Comparison of ENCODE assay signal across 19 mouse cellular contexts in the genomic region with DNA sequence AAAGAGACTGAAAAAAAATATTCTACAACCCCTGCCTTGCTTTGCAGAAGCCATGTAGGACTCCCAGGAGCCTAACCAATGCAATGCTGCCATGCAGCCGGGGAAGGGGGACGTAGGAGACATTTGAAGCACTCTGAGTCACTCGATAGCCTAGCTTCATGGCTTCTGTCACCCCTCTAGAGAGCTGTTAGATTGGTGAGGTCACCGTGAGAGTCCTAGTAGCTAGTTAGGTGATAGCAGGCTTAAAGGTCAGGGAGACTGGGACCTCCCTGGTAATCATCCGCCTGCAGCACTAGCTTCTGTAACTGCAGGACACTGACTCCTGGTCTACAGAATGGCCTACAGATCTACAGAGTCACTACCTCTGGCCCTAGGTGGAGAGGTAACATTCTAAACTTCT.
DNase-seq lines count a peak whose midpoint lies in the region; ATAC-seq and TF ChIP-seq lines count a peak whose summit lies in the region.
"Had no signal": no experiment of that assay in that cellular context is flagged by ENCODE, and none has a peak within 500 bp of the region (broad histone marks: within the 10 kb centered on the region; RNA-seq: fewer than 3 reads in every experiment).

No protein-coding gene starts in this region.

- intact Hi-C loops in gastrocnemius, adult 2 months (cut with DNase I) = no loop called here

- H3K4me3 ChIP-seq in gastrocnemius, adult 2 months = no peak overlapping the region
- H3K4me3 ChIP-seq in midbrain, embryonic 11.5 days (ENCODE audit: low read depth, low read length) = no peak overlapping the region
- no peak overlapping the region for H3K4me3 ChIP-seq in midbrain, embryonic 10.5 days
- H3K4me3 ChIP-seq: embryonic facial prominence, embryonic 12.5 days; embryonic facial prominence, embryonic 15.5 days; forebrain, embryonic 13.5 days; hindbrain, embryonic 15.5 days; intestine, embryonic 15.5 days had no signal

- no peak overlapping the region for H3K9ac ChIP-seq in midbrain, embryonic 11.5 days (ENCODE audit: low read length)
- H3K9ac ChIP-seq: embryonic facial prominence, embryonic 12.5 days; embryonic facial prominence, embryonic 15.5 days; forebrain, embryonic 13.5 days; hindbrain, embryonic 15.5 days; intestine, embryonic 15.5 days had no signal

- ATAC-seq in midbrain, embryonic 11.5 days (ENCODE audit: low FRiP score) = no peak
- ATAC-seq: CD4-positive, CD25-positive, alpha-beta regulatory T cell, adult 4 months; intestine, embryonic 15.5 days had no signal

- no peaks in the 10 kb centered on the region for H3K9me3 ChIP-seq in midbrain, embryonic 11.5 days (ENCODE audit: control insufficient read depth, low read length)
- no peaks in the 10 kb centered on the region for H3K9me3 ChIP-seq in midbrain, embryonic 10.5 days (replicated peaks)
- H3K9me3 ChIP-seq: embryonic facial prominence, embryonic 12.5 days; embryonic facial prominence, embryonic 15.5 days; forebrain, embryonic 13.5 days; hindbrain, embryonic 15.5 days; intestine, embryonic 15.5 days had no signal

- TF ChIP-seq CTCF in gastrocnemius, adult 2 months (IDR thresholded peaks at IDR 0.05) = no peak

- no peaks in the 10 kb centered on the region for H3K36me3 ChIP-seq in midbrain, embryonic 11.5 days (ENCODE audit: control insufficient read depth, insufficient read depth, low read length)
- no peaks in the 10 kb centered on the region for H3K36me3 ChIP-seq in midbrain, embryonic 10.5 days
- H3K36me3 ChIP-seq: embryonic facial prominence, embryonic 12.5 days; embryonic facial prominence, embryonic 15.5 days; hindbrain, embryonic 15.5 days; intestine, embryonic 15.5 days had no signal

- peak overlapping the region; percentile 38; the same call in 1 of the 2 replicates for H3K27ac ChIP-seq in gastrocnemius, adult 2 months
- no peak overlapping the region for H3K27ac ChIP-seq in midbrain, embryonic 11.5 days (ENCODE audit: low read depth, low read length)
- no peak overlapping the region for H3K27ac ChIP-seq in midbrain, embryonic 10.5 days (replicated peaks)
- H3K27ac ChIP-seq: embryonic facial prominence, embryonic 12.5 days; embryonic facial prominence, embryonic 15.5 days; intestine, embryonic 15.5 days had no signal

- peak; percentile 10 to 21 for DNase-seq in adrenal gland, postnatal 36 days
- DNase-seq in adrenal gland, postnatal 25 days = no peak
- DNase-seq in gastrocnemius, adult 2 months = no peak
- DNase-seq in gastrocnemius, postnatal 10 days = no peak
- DNase-seq in midbrain, embryonic 11.5 days (ENCODE audit: low spot score, missing footprints) = peak; percentile 66
- no peak for DNase-seq in midbrain, embryonic 10.5 days (ENCODE audit: low spot score)
- DNase-seq: cerebellum, adult 11 months; cerebellum, adult 9-11 months; gastrocnemius, postnatal 14 days; heart, adult 11 months; kidney, adult 11 months; kidney, adult 8-10 months had no signal

- no peaks in the 10 kb centered on the region for H3K4me1 ChIP-seq in midbrain, embryonic 11.5 days (ENCODE audit: control insufficient read depth, insufficient read depth, low read length)
- peaks cover 9% of the 10 kb centered on the region for H3K4me1 ChIP-seq in midbrain, embryonic 10.5 days
- H3K4me1 ChIP-seq: embryonic facial prominence, embryonic 15.5 days; intestine, embryonic 15.5 days had no signal

- no peaks in the 10 kb centered on the region for H3K27me3 ChIP-seq in midbrain, embryonic 11.5 days (ENCODE audit: control insufficient read depth, insufficient read depth, low read length)
- H3K27me3 ChIP-seq in midbrain, embryonic 10.5 days (ENCODE audit: low read depth, poor library complexity, severe bottlenecking) = no peaks in the 10 kb centered on the region
- H3K27me3 ChIP-seq: embryonic facial prominence, embryonic 15.5 days; forebrain, embryonic 13.5 days; hindbrain, embryonic 15.5 days; intestine, embryonic 15.5 days had no signal

- WGBS in midbrain, embryonic 11.5 days = 91% methylated on average over 5 of the region's 5 CpGs
- 88% methylated on average over 5 of the region's 5 CpGs for WGBS in midbrain, embryonic 10.5 days

- no peak overlapping the region for H3K4me2 ChIP-seq in midbrain, embryonic 11.5 days
- H3K4me2 ChIP-seq: embryonic facial prominence, embryonic 12.5 days; embryonic facial prominence, embryonic 15.5 days; forebrain, embryonic 13.5 days; heart, embryonic 11.5 days; hindbrain, embryonic 15.5 days; intestine, embryonic 15.5 days had no signal

Comparison
In these comparisons a context has a peak if more than half of its experiments do, and no peak if none do; other contexts are left out.
1. DNase-seq: peak in adrenal gland, postnatal 36 days (2 of 2) and midbrain, embryonic 11.5 days (single experiment); none in adrenal gland, postnatal 25 days (single experiment), gastrocnemius, adult 2 months (single experiment), gastrocnemius, postnatal 10 days (single experiment) and midbrain, embryonic 10.5 days (single experiment).